Mouse (Mus musculus): Measurements from ENCODE around the gene Gamt. TPM values are rescaled to one million over a fixed set of nuclear protein-coding genes. Genes with fewer than 3 reads are reported as not detected.
"Not testable (repeated sequence)": the region's sequence is repeated elsewhere in the genome, so short reads cannot be mapped to it uniquely, and the experiment has no call there.

The Gamt gene
- polyA plus RNA-seq, 1 experiment from 2014 or later = 22.3 TPM

- Histone ChIP-seq H3K36me3 (peaks cover 98% of the 10 kb centered on the region), H3K27me3 (no peaks in the 10 kb centered on the region), H3K27ac (no peak overlapping the region), H3K9ac (peak overlapping the region; percentile 43; the same call in 1 of the 2 replicates), H3K9me3 (no peaks in the 10 kb centered on the region), H3K4me3 (no peak overlapping the region), H3K4me2 (no peak overlapping the region), H3K4me1 (replicated peaks) (peaks cover 6% of the 10 kb centered on the region)
- ATAC-seq (ENCODE audit: low FRiP score) = no peak
- 83% methylated on average over 3 of the region's 3 CpGs for WGBS
Measured at GRCm38 (mm10) chr10:80238306-80238705, 22.5 kb downstream of the Gamt start.

DNA sequence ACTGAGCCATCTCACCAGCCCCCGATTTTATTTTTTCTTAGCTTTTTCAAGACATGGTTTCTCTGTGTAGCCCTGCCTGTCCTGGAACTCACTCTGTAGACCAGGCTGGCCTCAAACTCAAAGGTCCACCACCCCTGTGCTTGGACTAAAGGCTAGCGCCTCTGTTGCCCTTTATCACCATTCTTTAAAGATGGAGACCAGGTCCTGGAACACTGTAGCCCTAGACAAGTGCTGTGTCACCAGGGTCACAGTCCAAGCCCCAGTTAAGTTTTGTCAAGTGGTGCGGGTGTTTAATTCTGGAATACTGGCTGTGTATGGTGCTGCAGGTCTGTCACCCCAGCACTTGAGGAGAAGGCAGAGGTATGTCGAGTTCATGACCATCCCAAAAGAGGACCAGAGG, 23.8 kb downstream of the Gamt start:
- H3K9me3 ChIP-seq = no peaks in the 10 kb centered on the region
- no peak overlapping the region for H3K4me2 ChIP-seq
- peaks cover 98% of the 10 kb centered on the region for H3K36me3 ChIP-seq
- no peak for ATAC-seq (ENCODE audit: low FRiP score)
- no peak overlapping the region for H3K4me3 ChIP-seq
- no peak overlapping the region for H3K27ac ChIP-seq
- no peaks in the 10 kb centered on the region for H3K27me3 ChIP-seq
- WGBS = 91% methylated on average over 4 of the region's 4 CpGs
- H3K9ac ChIP-seq = no peak overlapping the region
- H3K4me1 ChIP-seq (replicated peaks) = peaks cover 16% of the 10 kb centered on the region

DNA sequence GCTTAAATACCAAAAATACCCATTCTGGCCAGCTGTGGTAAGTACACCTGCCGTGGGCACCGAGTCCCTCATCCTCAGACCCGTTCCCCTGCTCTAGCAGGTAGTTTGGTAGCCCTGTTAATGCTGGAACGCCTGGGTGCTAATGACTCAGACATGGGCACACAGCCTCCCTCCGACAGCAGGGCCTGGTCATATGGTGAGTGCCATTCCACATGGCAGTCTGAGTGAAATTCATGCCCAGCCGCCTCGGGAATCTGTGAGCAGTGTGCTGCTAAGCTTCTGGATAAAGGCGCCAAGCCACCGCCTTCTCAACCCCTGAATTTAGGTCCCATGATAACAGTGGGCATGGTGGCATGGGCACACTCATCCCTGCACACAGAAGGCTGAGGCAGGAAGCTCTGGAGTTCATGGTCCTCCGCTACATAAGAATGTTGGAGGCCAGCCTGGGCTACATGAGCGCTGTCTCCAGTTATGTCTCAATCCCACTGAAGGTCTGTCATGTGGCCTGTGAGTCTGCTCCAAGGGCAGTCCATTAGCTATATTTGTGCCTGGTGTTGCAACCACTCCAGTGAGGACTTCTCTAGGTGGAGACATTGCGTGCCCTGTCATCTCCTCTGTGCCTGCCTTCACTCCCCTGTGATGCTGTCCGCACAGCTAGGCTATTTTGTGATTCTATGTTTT, 24.5 kb downstream of the Gamt start:
- Histone ChIP-seq H3K4me2 (no peak overlapping the region), H3K27me3 (no peaks in the 10 kb centered on the region), H3K4me3 (no peak overlapping the region), H3K9me3 (no peaks in the 10 kb centered on the region), H3K4me1 (replicated peaks) (peaks cover 16% of the 10 kb centered on the region), H3K9ac (no peak overlapping the region), H3K36me3 (peaks cover 99% of the 10 kb centered on the region), H3K27ac (no peak overlapping the region)
- whole genome bisulfite sequencing = 95% methylated on average over 13 of the region's 13 CpGs
- ATAC-seq (ENCODE audit: low FRiP score) = no peak

DNA sequence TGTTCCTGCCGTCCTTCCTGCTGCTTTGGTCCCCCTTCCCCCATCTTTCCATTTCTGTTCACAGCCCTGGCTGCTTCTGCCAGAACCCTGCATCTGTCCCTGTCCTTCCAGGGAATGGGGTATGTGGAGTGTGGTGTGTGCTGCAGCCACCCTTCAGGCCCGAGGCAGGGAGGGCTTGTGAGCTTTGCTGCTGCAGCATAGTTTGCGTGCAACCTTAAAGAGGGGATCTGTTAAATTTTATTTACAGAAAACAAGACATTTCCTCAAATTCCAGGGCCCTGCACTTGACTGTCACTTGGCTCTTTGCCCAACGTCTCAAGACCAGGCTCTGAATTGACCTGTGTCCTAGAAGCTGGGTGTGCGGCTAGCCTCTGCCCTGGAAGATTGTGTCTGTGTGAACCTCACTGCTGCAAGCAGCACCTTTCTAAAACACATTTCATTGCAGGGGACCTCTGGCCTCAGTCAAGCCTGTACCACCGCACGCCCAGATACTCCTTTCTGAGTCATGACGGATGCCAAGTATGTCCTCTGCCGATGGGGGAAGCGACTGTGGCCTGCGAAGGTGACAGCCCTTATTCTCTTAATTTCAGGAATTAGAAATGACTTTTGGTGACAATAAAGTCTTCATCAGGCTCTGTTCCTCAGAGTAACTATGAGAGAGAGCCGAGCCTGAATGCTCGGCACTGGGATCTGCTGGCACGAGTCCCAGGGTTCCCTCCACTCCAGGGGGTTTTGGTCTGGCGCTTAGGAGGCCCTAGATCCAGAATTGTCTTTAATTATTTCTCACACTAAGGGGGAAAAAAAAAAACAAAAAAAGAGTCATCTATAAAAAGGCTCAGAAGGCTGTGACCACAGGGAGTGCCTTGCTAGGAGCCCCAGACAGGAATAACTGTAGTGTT, 32.7 kb downstream of the Gamt start:
- H3K27me3 ChIP-seq = no peaks in the 10 kb centered on the region
- ATAC-seq (ENCODE audit: low FRiP score) = no peak
- 52% methylated on average over 15 of the region's 15 CpGs for WGBS
- peak overlapping the region; percentile 93 for H3K4me2 ChIP-seq
- H3K4me1 ChIP-seq (replicated peaks) = peaks cover 52% of the 10 kb centered on the region
- H3K4me3 ChIP-seq = peak overlapping the region; percentile 80
- peaks cover 36% of the 10 kb centered on the region for H3K36me3 ChIP-seq
- peak overlapping the region; percentile 96 for H3K9ac ChIP-seq
- peak overlapping the region; percentile 97 for H3K27ac ChIP-seq
- H3K9me3 ChIP-seq = no peaks in the 10 kb centered on the region

DNA sequence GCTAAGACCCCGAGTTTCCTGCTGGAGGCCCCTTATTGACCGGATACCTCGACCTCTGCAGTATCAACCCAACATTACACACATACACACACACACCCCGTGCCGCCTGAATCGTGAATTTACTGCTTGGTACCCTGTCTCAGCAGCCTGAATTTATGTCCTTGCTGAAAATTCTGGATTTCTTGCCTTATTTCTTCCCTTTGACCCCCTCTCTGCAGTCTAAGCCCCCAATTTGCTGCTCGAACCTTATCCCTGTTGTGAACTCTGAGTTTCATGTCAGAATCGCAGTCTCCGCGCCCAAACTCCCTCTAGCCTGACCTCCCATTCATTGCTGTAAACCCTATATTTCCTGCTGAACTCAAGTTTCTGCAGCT, 33.7 kb downstream of the Gamt start:
- H3K9me3 ChIP-seq = no peaks in the 10 kb centered on the region
- peak overlapping the region; percentile 97 for H3K27ac ChIP-seq
- peak overlapping the region; percentile 93 for H3K4me2 ChIP-seq
- WGBS = 5% methylated on average over 10 of the region's 10 CpGs
- H3K27me3 ChIP-seq = no peaks in the 10 kb centered on the region
- peak; percentile 22 for ATAC-seq (ENCODE audit: low FRiP score)
- H3K4me1 ChIP-seq (replicated peaks) = peaks cover 43% of the 10 kb centered on the region
- H3K9ac ChIP-seq = peak overlapping the region; percentile 96
- peak overlapping the region; percentile 80 for H3K4me3 ChIP-seq
- H3K36me3 ChIP-seq = peaks cover 26% of the 10 kb centered on the region

DNA sequence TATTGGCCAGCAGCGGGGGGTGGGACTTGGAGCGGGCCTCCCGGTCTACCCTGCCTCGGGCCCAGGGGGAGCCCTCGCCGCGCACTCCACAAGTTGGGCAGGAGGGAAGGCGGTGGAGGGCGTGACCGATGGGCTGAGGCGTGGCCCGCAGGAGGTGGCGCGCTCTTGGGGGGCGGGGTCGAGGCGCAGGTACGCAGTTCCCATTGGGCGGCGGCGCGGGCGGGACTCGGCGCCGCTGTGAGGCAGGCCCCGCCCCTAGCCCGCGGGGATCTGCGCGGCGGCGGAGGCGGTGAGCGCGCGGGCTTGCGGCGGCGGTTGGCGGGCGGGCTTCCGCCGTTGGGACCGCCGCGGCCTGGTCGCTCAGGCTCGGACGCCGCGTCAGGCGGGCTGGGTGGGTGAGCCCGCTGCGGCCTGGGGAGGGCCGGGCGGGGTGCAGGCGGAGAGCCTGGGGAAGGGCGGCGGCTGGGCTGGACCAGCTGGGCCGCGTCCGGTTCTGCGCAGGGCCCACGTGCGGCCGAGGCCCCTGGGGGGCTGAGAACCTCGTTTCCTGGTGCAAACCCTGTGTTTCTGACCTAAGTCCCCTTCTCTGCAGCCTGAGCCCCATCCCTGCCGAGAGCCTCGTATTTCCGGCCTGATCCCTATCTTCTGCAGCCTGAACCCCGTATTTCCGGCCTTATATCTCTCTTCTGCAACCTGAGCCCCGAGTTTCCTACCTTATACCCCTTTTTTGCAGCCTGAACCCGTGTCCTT, 34.2 kb downstream of the Gamt start, which contains the start of gene Mum1:
Mum1 (plus strand) TSS at position 19 of the 750 bp plus-strand sequence.
- under 1% methylated on average over 53 of the region's 75 CpGs for WGBS
- Histone ChIP-seq H3K9ac (peak within 1 kb of the TSS; percentile 96), H3K27ac (peak within 1 kb of the TSS; percentile 97), H3K9me3 (no peaks in the 10 kb centered on the region), H3K4me3 (peak within 1 kb of the TSS; percentile 80), H3K4me2 (peak within 1 kb of the TSS; percentile 93), H3K4me1 (replicated peaks) (peaks cover 43% of the 10 kb centered on the region), H3K27me3 (no peaks in the 10 kb centered on the region), H3K36me3 (peaks cover 21% of the 10 kb centered on the region)
- ATAC-seq (ENCODE audit: low FRiP score) = peak; percentile 97

DNA sequence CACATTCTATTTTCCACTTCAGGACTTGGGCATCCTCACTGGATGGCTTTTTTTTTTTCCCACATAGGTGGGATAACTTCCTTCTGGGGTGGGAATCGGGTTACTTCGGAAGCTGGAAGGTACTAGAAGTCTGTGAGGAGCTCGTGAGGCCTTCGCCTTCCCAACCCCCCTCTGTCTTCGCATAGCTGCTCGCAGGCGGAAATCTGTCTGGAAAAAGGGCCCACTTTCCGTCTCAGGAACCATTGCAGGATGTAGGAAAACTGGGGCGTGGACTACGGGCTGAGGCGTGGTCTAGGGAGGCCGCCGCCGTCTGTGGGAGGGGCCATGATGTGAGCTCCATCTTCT, 34.8 kb downstream of the Gamt start:
- ATAC-seq (ENCODE audit: low FRiP score) = no peak
- H3K27me3 ChIP-seq = no peaks in the 10 kb centered on the region
- peaks cover 43% of the 10 kb centered on the region for H3K4me1 ChIP-seq (replicated peaks)
- H3K9ac ChIP-seq = peak overlapping the region; percentile 96
- H3K4me3 ChIP-seq = peak overlapping the region; percentile 80
- WGBS = under 1% methylated on average over 14 of the region's 14 CpGs
- peaks cover 17% of the 10 kb centered on the region for H3K36me3 ChIP-seq
- peak overlapping the region; percentile 93 for H3K4me2 ChIP-seq
- peak overlapping the region; percentile 97 for H3K27ac ChIP-seq
- no peaks in the 10 kb centered on the region for H3K9me3 ChIP-seq

DNA sequence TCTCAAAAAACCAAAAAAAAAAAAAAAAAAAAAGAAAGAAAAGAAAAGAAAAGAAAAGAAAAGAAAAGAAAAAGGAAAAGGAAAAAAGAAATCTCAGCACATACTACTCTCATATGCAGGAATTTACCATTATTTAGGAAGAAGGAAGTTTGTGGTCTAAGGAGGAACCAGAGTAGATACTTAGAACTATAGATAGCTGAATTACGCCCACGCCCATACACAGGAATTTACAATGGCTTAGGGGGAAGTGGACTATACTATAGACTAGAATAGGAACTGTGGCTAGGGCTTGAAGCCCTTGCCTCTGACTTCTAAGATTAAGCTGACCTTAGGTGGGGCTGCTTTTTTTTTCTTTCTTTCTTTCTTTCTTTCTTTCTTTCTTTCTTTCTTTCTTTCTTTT, 37.7 kb downstream of the Gamt start:
- H3K36me3 ChIP-seq; H3K9ac ChIP-seq; H3K27me3 ChIP-seq; H3K4me3 ChIP-seq; ATAC-seq (ENCODE audit: low FRiP score); H3K9me3 ChIP-seq; H3K4me2 ChIP-seq; H3K27ac ChIP-seq: not testable (repeated sequence)
- WGBS = 88% methylated on average over 2 of the region's 2 CpGs
- peaks cover 19% of the 10 kb centered on the region for H3K4me1 ChIP-seq (replicated peaks)

DNA sequence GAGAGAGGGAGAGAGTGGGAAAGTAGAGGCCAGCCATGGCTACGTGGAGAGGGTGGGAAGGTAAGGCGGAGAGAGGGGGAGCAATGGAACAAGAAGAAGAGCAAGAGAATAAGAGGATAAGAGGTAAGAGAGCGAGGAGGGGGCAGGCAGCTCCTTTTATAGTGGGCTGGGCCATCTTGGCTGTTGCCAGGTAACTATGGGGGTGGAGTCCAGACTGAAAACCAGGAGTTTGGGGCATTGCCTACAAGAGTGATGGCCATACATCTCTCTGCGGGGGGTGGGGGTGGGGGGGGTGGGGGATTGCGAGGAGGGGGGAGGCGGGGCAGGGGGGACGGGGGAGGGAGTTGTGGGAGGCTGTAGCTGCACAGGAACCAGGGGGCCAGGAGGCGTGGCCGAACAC, 40.1 kb downstream of the Gamt start:
- no peak overlapping the region for H3K9ac ChIP-seq
- H3K4me2 ChIP-seq = no peak overlapping the region
- no peaks in the 10 kb centered on the region for H3K9me3 ChIP-seq
- ATAC-seq (ENCODE audit: low FRiP score) = no peak
- H3K27ac ChIP-seq = no peak overlapping the region
- H3K4me1 ChIP-seq (replicated peaks) = peaks cover 3% of the 10 kb centered on the region; the same call in 1 of the 2 replicates
- no peak overlapping the region for H3K4me3 ChIP-seq
- WGBS = 42% methylated on average over 6 of the region's 9 CpGs
- no peaks in the 10 kb centered on the region for H3K36me3 ChIP-seq
- no peaks in the 10 kb centered on the region for H3K27me3 ChIP-seq

DNA sequence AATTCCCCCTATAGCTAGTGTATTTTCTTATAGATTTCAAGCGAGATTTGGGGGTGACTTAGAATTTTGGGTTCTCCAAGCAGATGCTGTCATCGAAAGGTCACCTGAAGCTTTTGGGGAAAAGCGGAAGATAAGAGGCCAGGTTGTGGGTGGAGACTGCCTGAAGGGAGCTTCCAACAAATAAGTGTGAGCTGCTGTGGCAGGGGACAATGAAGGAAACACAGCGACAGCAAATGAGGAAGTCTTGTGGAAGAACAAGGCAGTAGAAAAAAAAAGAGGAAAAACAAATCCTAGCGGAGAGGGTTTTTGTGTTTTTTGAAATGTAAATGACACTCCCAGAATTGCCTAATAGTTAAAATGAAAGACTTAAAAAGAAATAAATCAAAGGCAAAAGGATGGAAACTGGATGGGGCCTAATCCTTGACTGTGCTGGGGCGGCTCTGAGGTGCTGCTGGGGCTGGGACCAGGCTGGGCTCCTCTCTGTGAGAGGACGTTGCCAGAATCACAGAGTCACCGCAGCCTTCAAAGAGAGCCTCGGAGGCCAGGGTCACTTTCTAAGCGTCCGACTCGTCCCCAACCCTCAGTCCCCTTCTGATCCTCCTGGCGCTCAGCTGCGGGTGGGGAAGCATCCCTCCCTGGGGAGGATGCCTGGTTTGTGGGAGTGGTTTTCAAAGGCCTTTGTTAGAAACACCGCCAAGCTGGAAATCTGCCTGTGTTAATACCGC, 45.6 kb downstream of the Gamt start:
- 15% methylated on average over 16 of the region's 16 CpGs for WGBS
- H3K9me3 ChIP-seq = no peaks in the 10 kb centered on the region

DNA sequence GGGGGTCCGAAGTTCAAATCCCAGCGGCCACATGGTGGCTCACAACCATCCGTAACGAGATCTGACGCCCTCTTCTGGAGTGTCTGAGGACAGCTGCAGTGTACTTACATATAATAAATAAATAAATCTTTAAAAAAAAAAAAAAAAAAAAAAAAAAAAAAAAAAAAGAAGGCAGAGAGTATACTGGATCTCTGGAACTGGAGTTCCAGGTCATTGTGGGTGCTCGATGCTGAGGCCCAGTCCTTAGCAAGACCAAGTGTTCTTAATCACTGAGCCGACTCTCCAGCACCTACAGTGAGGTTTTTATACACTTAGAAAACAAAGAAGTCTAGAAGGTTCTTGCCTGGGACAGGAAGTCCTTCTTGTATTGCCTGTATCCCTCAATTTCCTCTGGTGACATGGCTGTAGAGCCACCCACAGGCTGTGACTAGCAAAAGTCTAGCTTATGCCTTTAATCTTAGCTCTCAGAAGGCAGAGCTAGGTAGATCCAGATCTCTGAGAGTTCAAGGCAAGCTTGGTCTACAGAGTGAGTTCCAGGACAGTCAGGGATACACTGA, 49.2 kb downstream of the Gamt start:
- not testable (repeated sequence) for H3K4me3 ChIP-seq; ATAC-seq (ENCODE audit: low FRiP score); H3K27me3 ChIP-seq; H3K9me3 ChIP-seq; H3K36me3 ChIP-seq; H3K9ac ChIP-seq; H3K4me2 ChIP-seq; H3K27ac ChIP-seq
- 78% methylated on average over 6 of the region's 7 CpGs for WGBS
- H3K4me1 ChIP-seq (replicated peaks) = peaks cover 30% of the 10 kb centered on the region

More for the DNA sequence above, 45.6 kb downstream of the Gamt start:
- no peaks in the 10 kb centered on the region for H3K27me3 ChIP-seq
- no peak overlapping the region for H3K4me3 ChIP-seq
- H3K36me3 ChIP-seq = no peaks in the 10 kb centered on the region
- 0 out of 2 replicates have a peak overlapping the region, but pooled peaks have one; percentile 31 for H3K9ac ChIP-seq
- no peak overlapping the region for H3K4me2 ChIP-seq
- peaks cover 9% of the 10 kb centered on the region for H3K4me1 ChIP-seq (replicated peaks)
- ATAC-seq (ENCODE audit: low FRiP score) = no peak
- no peak overlapping the region for H3K27ac ChIP-seq
